Mouse (Mus musculus) adipocyte (in vitro differentiated cells): ENCODE data around the gene Mgat4c.
"Not testable (repeated sequence)": the region's sequence is repeated elsewhere in the genome, so short reads cannot be mapped to it uniquely, and the experiment has no call there.

Source experiments
- DNase-seq: peaks from one replicate; pipeline ENCODE4 v3.0.0-alpha.2; 2016; ENCODE audit warnings: low spot score

Mgat4c gene

DNA sequence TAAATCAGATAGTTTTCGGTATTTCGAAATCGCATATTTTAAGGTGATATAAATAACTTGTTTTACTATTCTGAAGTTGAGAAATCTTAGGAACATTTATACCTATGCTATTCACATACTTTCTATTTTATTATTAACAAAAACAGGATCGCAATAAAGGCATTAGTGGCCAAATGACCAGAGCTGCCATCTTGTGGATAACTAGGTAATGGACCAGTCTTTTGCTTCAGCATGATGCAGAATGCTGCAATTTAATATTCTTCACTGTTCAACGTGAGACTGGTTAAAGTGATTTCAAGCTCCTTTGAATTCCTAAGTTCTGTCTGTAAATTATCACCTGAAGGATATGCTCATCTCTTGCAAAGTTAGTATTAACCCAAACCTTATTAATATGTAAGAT is 473.6 kb downstream of the Mgat4c start:
- DNase-seq: peak; percentile 2

DNA sequence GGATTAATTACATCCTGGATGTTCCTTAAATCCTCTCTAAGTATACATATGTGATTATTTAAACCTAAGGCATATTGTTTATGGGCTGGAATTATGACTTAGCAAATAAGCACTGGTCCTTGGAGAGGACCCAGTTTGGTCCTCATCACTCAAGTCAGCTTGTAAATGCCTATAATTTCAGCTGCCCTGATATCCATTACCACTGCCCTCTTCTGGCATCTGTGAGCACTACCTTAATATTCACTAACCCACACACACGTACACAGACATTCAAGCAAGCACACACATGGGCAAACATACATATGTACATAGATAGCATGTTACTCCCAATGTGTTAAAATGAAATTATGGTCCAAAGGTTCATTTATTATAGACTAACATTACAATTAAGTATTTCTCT is 474.6 kb downstream of the Mgat4c start:
- DNase-seq: no peak

DNA sequence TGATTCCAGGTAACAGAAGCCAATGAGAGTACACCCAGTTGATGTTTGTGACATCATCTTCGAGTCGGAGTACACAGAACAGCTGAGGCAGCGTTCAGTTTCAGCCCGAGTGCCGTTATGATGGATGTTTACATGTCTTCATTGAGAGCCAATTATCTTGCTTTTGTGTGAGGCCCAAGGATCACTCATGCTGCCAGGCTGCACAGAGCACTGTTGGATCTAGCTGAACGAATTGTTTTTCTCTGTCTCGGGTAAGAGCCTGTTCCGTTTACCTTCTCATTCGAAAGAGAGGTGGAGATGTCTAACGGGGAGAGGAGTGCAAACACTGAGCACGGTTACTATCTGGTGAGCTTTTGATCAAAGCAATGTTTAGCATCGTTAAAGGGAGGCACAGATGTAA is 477.5 kb downstream of the Mgat4c start:
- DNase-seq: no peak

DNA sequence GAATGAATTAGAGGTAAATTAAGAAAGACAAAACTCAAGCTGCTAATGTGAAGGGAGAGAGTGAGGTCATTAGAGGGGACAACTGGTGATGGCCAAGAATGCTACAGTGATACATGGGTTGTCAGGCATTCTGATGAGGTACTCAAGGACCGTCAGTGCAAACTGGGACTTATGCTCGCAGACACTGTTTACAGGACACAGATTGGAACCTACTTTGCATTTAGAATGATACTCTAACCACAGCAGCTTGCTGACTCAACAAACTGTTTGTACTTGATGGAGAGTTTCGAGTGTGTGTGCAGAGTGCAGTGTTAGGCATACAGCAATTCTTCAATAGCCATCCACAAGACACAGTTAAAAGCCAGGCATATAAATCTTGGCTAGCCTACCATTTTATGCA is 503.4 kb downstream of the Mgat4c start:
- DNase-seq: no peak

DNA sequence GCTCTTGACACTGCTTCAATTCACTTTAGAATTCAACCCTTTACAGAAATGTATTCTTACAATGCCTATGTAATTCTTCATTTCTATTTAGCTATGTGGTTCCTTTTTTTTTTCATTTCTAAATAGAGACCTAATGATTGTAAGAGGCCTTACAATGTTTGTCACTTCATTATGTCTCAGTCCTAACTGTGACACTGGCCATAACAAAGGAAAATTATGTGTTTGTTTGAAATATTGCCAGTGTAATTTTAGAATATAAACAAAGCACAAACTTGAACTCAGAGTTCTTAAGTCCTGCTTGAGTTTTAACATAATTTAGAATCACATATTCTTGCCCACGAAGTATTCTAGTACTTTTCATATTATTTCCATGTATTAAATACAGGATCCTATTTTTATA is 510.4 kb downstream of the Mgat4c start:
- no peak for DNase-seq

DNA sequence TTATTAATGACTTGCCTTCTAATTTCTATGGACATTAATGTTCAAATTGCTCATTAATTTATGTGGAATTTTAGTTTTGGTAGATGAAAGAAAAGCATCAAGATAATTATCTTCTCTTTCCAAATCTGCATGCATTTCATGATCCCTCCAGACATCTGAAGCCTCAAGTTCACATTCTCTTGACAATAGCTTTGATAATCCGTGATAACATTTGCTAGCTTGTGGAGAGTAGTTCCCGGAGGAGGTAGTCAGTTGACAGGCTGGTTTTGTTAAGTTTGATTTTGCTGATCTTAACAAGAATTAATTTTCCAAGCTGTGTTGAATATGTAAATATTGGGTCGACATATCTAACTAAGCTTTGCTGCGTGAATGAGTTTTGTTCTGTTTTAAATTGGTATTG is 515.6 kb downstream of the Mgat4c start:
- DNase-seq: no peak

DNA sequence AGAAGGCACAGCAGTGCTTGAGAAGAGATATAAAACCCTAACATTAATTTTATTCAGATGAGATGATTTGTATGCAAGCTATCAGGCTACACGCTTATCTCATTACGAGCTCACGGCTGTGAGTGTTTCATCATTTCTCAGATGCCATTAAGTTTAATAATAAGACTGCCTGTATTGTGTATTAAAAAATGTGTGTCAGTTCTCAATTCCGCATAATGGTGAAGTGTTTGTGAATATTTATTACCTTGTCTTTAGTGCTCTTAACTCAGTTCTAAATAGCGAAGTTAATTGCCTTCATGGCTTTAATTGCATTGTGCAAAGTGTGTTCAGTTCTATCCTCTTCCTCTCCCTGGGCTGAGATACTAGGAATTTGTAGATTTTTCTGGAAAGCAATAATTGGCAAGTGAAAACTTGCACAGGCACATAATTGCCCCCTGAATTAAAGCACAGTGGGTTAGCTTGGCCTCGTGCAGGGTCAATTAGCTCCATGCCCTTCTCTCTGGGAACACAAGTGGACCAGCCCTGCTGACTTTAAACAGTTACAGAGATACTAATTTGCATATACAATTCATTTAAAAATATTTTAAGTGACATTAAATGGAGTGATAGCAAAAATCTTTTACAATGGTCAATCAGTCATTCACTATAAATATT is 557.4 kb downstream of the Mgat4c start:
- DNase-seq: no peak

DNA sequence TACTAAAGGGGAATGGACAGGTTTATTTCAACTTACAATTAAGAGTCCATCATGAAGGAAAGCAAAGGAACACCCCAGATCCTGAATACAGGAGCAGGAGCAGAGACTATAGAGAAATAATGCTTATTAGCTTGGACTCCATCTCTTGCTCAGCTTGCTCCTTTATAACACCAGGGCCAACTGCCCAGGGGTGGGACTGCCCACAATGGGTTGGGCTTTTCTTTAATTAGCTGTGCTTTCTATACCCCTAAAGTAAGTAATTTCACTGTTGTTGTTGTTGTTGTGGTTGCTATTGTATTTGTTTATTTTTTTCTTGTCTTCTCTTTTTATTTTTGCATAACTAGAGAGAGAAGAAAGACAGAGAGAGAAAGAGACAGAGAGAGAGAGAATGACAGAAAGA is 562.6 kb downstream of the Mgat4c start:
- no peak for DNase-seq

DNA sequence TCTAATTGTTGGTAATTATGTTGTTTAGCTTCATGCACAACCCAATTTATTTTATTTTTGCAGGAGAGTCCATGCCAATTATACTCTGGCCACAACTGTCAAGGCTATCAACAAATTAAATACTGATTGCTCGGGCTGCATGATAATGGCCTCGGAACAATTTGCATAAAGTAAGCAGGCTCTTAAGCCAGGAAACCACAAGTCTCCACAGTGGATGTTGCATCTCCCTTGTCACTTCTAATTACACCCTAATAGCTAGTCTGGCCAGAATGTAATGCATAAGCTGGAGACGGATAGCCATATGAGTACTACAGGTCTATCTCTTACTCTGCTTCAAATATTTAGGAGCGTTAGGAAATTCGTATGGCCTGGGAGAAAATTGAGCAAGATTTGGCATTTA is 563.3 kb downstream of the Mgat4c start:
- no peak for DNase-seq

DNA sequence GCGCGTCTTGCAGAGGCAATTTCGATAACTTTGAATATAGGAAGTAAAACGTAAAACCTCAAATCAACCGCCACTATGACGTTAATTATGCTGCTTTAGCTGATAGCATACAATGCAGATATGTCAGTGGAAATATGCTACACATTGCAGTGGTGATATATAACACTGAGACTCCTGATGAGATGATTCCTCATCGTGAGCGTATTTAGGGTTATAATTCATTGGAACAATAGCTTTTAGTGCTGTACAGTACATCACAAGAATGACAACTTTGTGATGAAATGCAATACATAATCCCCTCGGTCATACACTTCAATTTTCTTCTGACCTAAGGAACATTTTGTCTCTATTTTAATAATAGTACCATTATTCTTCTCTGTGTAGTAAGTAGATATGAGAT is 564.0 kb downstream of the Mgat4c start:
- no peak for DNase-seq

DNA sequence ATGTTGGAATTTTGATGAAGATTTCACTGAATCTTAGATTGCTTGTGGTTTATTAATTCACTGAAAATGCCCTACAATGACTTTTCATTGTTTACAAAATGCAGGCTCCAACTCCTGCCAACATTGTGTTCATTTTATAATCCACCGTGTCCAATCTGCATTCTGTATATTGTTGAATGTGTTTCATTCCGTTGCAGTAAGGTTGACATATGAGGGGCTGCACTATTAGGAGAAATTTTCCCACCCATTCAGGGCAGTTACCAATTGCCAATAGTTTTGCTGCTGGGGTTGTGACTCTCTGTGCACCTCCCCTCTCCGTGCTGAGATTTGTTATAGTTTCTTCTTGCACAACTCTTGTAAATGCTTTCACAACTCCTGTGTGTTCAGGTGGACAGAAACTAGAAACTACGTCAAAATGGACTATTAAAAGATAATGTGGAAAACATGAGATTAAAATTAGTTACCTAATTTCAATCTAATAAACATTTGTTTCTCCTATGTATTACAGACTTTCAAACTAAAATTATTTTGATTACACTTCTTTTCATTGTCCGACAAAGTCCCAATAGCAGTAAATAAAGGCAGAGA is 627.7 kb downstream of the Mgat4c start:
- no peak for DNase-seq

DNA sequence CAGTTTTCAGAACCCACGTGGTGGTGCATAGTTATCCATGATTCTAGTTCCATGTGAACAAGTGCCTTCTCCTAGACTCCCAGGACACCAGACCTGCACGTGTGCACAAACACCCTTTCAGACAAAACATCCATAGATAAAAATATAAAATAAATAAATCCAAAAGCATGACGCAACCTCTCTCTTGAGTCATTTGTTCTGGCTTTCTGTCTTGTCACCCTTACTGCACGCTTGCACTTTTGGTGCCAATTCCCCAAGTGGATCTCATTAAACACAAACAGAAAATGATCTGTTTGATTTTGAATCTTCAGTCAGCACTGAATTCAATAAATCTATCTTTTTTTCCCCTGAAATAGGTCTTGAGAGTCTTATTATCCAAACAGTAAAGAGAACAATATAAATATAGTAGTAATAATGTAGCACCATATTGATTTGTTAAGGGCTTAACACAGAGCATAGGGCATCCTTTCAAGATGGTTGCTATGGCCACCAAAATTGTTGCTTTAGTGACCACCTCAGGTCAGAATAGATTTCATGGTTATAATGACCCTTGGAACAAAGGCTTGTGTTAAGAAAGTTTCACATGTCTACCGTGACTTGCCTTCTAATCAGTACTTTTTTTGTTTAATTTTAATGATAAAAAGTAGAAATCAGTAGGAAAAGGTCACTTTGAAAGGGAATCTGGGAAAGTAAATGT is 684.5 kb downstream of the Mgat4c start:
- DNase-seq: no peak

DNA sequence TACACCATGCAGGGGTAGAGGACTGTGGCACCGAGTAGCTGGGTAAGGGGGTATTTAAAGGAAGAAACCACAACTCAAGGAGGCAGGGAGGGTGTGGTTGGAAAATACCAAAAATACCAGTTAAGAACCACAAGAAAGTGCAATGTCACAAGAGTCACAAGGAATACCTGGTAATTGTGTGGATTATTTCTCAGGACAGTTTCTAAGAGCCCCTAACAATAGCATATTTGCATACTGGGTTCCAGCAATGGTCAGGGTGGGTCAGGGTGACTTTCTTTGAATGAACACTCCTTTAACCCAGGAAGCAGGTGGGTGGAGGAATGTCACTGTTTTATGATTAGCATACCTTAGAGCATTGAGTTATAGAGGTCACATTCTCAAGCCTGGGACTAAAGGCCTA is 689.3 kb downstream of the Mgat4c start:
- DNase-seq: no peak

DNA sequence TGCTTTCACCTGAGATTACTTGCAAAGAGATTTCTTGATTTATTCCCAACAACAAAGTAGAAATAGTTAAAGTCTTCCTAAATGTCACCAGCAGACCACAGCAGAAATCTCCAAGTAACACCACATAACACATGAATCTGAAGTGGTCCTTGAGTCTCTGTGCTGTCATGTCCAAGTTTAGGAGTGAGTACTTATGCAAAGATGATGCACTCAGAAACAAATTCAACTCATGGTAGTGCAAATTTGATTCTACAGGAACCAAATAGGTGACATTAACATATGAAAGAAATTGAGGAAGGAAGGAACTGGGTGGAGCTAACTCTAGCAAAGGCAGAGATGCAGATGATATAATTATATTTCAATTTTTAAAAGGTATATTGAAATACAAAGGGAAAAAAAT is 690.8 kb downstream of the Mgat4c start:
- no peak for DNase-seq

DNA sequence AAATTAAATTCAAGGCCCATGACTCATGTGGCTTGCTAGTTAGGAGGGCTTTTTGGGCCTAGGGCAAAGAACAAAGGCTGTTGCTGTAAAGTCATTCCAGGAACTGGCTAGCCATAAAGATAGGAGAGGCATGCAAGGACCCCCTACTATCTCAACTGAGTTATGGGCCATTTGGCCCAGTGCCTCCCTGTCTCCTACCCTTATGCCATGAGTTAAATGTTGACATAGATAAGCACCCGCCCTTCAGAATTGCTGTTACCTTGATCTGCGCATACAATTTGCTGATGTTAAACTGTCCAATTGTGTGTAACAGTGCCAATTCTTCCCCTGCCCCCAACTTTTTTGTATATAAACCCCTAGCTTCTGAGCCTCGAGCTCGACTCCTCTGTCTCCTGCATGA is 692.8 kb downstream of the Mgat4c start:
- no peak for DNase-seq

DNA sequence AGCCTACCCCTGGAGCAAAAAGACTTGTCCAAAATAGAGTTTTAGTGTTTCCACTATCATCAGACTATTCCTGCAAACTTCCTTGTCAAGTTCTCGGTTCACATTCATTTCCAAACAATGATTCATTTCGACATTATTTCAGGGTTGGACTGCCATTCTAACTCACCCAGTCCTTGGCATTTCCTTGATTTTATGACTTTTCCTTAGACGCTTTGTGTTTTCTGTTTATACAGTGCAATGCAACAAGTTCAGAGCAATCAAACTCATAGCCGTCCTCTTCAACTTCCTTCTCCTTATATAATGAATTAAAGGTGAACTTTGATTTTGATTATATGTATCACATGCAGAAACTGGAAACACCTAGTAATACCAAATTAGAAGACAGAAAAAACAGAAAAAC is 696.1 kb downstream of the Mgat4c start:
- no peak for DNase-seq

DNA sequence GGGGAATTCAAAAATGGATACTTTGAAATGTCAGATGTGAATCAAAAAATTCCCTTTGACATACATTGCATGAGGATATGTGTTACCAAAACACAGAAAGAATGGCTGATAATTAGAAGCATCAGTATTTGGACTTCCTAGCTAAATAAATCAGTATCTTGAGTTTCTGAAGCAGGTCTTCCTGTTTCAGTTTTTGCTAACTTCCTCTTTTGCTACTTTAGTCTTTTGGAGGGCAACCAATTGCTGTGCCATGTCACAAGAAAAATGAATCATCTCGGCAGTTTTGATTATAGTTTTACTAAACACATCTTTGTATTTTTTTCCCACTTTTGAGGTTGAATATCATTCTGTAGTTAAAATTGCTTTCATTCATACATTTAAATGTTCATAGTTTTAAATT is 707.9 kb downstream of the Mgat4c start:
- no peak for DNase-seq

DNA sequence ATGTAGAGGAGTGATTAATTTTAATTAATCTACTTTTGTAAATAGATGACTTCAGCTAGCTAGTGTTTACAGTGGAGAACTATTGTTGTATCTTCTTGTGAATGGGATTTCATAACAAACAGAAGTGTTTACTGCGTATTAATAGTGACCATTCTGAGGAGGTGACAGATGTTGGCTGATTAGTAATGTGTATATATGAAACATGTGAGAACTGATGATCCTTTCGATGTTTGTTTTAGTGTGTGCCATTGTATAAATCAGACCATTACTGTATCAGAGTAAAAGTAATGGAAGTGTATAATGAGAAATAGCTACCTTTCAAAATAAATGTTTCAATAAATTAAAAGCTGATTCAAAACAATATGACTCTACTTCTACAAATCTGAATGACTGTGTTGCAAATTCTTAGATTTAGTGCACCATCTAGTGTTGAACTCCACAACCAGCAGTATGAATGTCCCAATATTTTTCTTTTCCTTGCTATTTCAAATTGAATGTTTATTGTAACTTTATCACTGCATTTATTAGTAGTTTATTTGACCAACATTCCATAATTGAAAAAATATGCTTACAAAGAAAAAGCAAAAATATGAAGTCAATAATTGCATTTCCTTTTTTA is 736.5 kb downstream of the Mgat4c start:
- DNase-seq: peak; percentile 5

DNA sequence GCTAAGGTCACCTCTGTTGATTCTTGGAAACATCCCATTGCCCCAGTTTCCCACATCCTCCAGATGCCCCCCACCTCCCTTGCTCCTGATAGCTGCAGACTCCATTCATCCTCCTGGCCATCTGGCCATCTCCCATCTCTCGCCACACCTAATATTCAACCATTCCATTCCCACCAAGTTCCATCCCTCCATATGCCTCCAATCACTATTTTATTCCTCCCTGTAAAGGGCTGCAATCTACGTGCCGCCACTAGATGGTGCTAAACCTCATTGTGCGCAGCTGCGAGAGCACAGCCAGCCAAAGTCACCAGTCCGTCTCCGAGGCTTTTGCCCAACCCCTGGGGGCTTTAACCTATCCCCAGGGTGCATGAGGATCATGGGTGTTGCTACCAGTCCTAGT is 753.8 kb downstream of the Mgat4c start:
- not testable (repeated sequence) for DNase-seq

DNA sequence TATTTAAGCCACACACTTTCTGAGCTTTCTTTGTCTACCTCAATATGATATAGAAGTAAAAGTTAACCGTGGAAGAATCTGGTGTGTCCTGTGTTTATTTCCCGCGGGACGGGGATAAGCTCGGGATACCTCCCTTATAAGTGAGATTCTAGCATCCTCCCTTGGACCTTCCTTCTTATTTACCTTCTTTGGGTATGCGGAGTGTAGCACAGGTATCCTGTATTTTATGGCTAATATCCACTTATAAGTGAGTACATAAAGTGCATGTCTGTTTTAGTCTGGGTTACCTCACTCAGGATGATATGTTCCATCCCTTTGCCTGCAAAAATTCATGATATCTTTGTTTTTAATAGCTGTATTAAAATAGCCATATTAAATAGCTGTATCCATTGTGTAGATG is 754.2 kb downstream of the Mgat4c start:
- not testable (repeated sequence) for DNase-seq
